Mouse (Mus musculus): ENCODE measurements around the gene AI413582. TPM values are rescaled to one million over a fixed set of nuclear protein-coding genes. Genes with fewer than 3 reads are reported as not detected.

The AI413582 gene
- polyA plus RNA-seq, 1 experiment from 2014 or later: 33.1 TPM

- 77% methylated on average over 7 of the region's 7 CpGs for WGBS
- Histone ChIP-seq H3K4me3 (replicated peaks) (no peak overlapping the region), H3K9me3 (no peaks in the 10 kb centered on the region), H3K27me3 (replicated peaks) (no peaks in the 10 kb centered on the region), H3K27ac (no peak overlapping the region), H3K9ac (no peak overlapping the region), H3K36me3 (peaks cover 19% of the 10 kb centered on the region), H3K4me1 (0 out of 2 replicates have a peak, but pooled peaks cover 6% of the 10 kb centered on the region), H3K4me2 (no peak overlapping the region)
- ATAC-seq (ENCODE audit: insufficient read depth, low FRiP score, low read depth): 0 out of 2 replicates have a peak, but pooled peaks have one; percentile 33
Observed at GRCm38 (mm10) chr17:27576056-27576455, 10.5 kb upstream of the AI413582 start.

- H3K27ac ChIP-seq: no peak overlapping the region
- no peak for ATAC-seq (ENCODE audit: insufficient read depth, low FRiP score, low read depth)
- no peak overlapping the region for H3K4me2 ChIP-seq
Observed at GRCm38 (mm10) chr17:27575116-27575776, 9.7 kb upstream of the AI413582 start.

GRCm38 (mm10) chr17:27574470-27575115, 9.0 kb upstream of the AI413582 start:
- Histone ChIP-seq H3K27ac (no peak overlapping the region), H3K27me3 (replicated peaks) (no peaks in the 10 kb centered on the region), H3K9ac (no peak overlapping the region), H3K36me3 (peaks cover 10% of the 10 kb centered on the region), H3K4me3 (replicated peaks) (no peak overlapping the region), H3K9me3 (no peaks in the 10 kb centered on the region), H3K4me2 (no peak overlapping the region), H3K4me1 (0 out of 2 replicates have a peak, but pooled peaks cover 6% of the 10 kb centered on the region)
- 86% methylated on average over 16 of the region's 16 CpGs for WGBS
- ATAC-seq (ENCODE audit: insufficient read depth, low FRiP score, low read depth): no peak

More at GRCm38 (mm10) chr17:27575116-27575776, 9.7 kb upstream of the AI413582 start:
- 61% methylated on average over 10 of the region's 10 CpGs for WGBS
- no peak overlapping the region for H3K4me3 ChIP-seq (replicated peaks)
- H3K9me3 ChIP-seq: no peaks in the 10 kb centered on the region
- H3K27me3 ChIP-seq (replicated peaks): no peaks in the 10 kb centered on the region
- peaks cover 14% of the 10 kb centered on the region for H3K36me3 ChIP-seq
- H3K9ac ChIP-seq: no peak overlapping the region
- H3K4me1 ChIP-seq: 0 out of 2 replicates have a peak, but pooled peaks cover 6% of the 10 kb centered on the region

- ATAC-seq (ENCODE audit: insufficient read depth, low FRiP score, low read depth): no peak
- Histone ChIP-seq H3K4me1 (0 out of 2 replicates have a peak, but pooled peaks cover 6% of the 10 kb centered on the region), H3K27ac (no peak overlapping the region), H3K9me3 (no peaks in the 10 kb centered on the region), H3K4me3 (replicated peaks) (no peak overlapping the region), H3K4me2 (no peak overlapping the region), H3K36me3 (peaks cover 7% of the 10 kb centered on the region; the same call in 1 of the 2 replicates), H3K27me3 (replicated peaks) (no peaks in the 10 kb centered on the region), H3K9ac (no peak overlapping the region)
- 74% methylated on average over 10 of the region's 10 CpGs for WGBS
Observed at GRCm38 (mm10) chr17:27573772-27574320, 8.3 kb upstream of the AI413582 start.

GRCm38 (mm10) chr17:27571315-27571714, 5.8 kb upstream of the AI413582 start:
- Histone ChIP-seq H3K9me3 (no peaks in the 10 kb centered on the region), H3K9ac (no peak overlapping the region), H3K27ac (no peak overlapping the region), H3K4me2 (no peak overlapping the region), H3K36me3 (no peaks in the 10 kb centered on the region; the same call in 1 of the 2 replicates), H3K27me3 (replicated peaks) (no peaks in the 10 kb centered on the region), H3K4me3 (replicated peaks) (no peak overlapping the region), H3K4me1 (0 out of 2 replicates have a peak, but pooled peaks cover 9% of the 10 kb centered on the region)
- WGBS: 71% methylated on average over 8 of the region's 8 CpGs
- no peak for ATAC-seq (ENCODE audit: insufficient read depth, low FRiP score, low read depth)

- ATAC-seq (ENCODE audit: insufficient read depth, low FRiP score, low read depth): no peak
Observed at GRCm38 (mm10) chr17:27568228-27568627, 2.7 kb upstream of the AI413582 start.

GRCm38 (mm10) chr17:27565942-27566267, 349 bp upstream of the AI413582 start:
- H3K27ac ChIP-seq: no peak overlapping the region
- no peak for ATAC-seq (ENCODE audit: insufficient read depth, low FRiP score, low read depth)
- peak overlapping the region; percentile 97 for H3K4me2 ChIP-seq
- peaks cover 21% of the 10 kb centered on the region for H3K4me1 ChIP-seq
- H3K27me3 ChIP-seq (replicated peaks): no peaks in the 10 kb centered on the region
- H3K9ac ChIP-seq: 0 out of 2 replicates have a peak overlapping the region, but pooled peaks have one; percentile 4
- H3K9me3 ChIP-seq: no peaks in the 10 kb centered on the region
- H3K36me3 ChIP-seq: no peaks in the 10 kb centered on the region
- under 1% methylated on average over 13 of the region's 13 CpGs for WGBS
- H3K4me3 ChIP-seq (replicated peaks): peak overlapping the region; percentile 68

More at GRCm38 (mm10) chr17:27568228-27568627, 2.7 kb upstream of the AI413582 start:
- H3K27me3 ChIP-seq (replicated peaks): no peaks in the 10 kb centered on the region
- no peaks in the 10 kb centered on the region for H3K9me3 ChIP-seq
- WGBS: 88% methylated on average over 5 of the region's 5 CpGs
- H3K4me1 ChIP-seq: peaks cover 16% of the 10 kb centered on the region; the same call in 1 of the 2 replicates
- no peak overlapping the region for H3K4me2 ChIP-seq
- no peaks in the 10 kb centered on the region; the same call in 1 of the 2 replicates for H3K36me3 ChIP-seq
- no peak overlapping the region for H3K9ac ChIP-seq
- no peak overlapping the region for H3K4me3 ChIP-seq (replicated peaks)
- H3K27ac ChIP-seq: no peak overlapping the region

GRCm38 (mm10) chr17:27564391-27565162, 979 bp downstream of the AI413582 start:
- 16% methylated on average over 20 of the region's 20 CpGs for WGBS
- Histone ChIP-seq H3K4me1 (peaks cover 21% of the 10 kb centered on the region), H3K27ac (no peak overlapping the region), H3K27me3 (replicated peaks) (no peaks in the 10 kb centered on the region), H3K36me3 (no peaks in the 10 kb centered on the region), H3K4me3 (replicated peaks) (peak overlapping the region; percentile 68), H3K9me3 (no peaks in the 10 kb centered on the region), H3K9ac (peak overlapping the region; percentile 51; the same call in 1 of the 2 replicates), H3K4me2 (peak overlapping the region; percentile 97)
- ATAC-seq (ENCODE audit: insufficient read depth, low FRiP score, low read depth): no peak

GRCm38 (mm10) chr17:27563771-27564244, 1.7 kb downstream of the AI413582 start:
- Histone ChIP-seq H3K36me3 (no peaks in the 10 kb centered on the region), H3K4me2 (no peak overlapping the region), H3K9me3 (no peaks in the 10 kb centered on the region), H3K27ac (no peak overlapping the region), H3K4me1 (peaks cover 23% of the 10 kb centered on the region), H3K27me3 (replicated peaks) (no peaks in the 10 kb centered on the region), H3K9ac (no peak overlapping the region), H3K4me3 (replicated peaks) (no peak overlapping the region)
- ATAC-seq (ENCODE audit: insufficient read depth, low FRiP score, low read depth): no peak
- WGBS: 48% methylated on average over 7 of the region's 7 CpGs

- Histone ChIP-seq H3K27ac (no peak overlapping the region), H3K27me3 (replicated peaks) (no peaks in the 10 kb centered on the region), H3K9me3 (no peaks in the 10 kb centered on the region), H3K4me2 (no peak overlapping the region), H3K9ac (no peak overlapping the region), H3K4me3 (replicated peaks) (no peak overlapping the region), H3K36me3 (no peaks in the 10 kb centered on the region), H3K4me1 (peaks cover 33% of the 10 kb centered on the region)
- 59% methylated on average over 10 of the region's 11 CpGs for WGBS
- no peak for ATAC-seq (ENCODE audit: insufficient read depth, low FRiP score, low read depth)
Observed at GRCm38 (mm10) chr17:27561809-27562526, 3.6 kb downstream of the AI413582 start.

- no peaks in the 10 kb centered on the region for H3K27me3 ChIP-seq (replicated peaks)
- no peak for ATAC-seq (ENCODE audit: insufficient read depth, low FRiP score, low read depth)
- H3K4me3 ChIP-seq (replicated peaks): no peak overlapping the region
- H3K4me1 ChIP-seq: peaks cover 34% of the 10 kb centered on the region
- WGBS: 84% methylated on average over 13 of the region's 13 CpGs
- no peak overlapping the region for H3K27ac ChIP-seq
- no peak overlapping the region for H3K9ac ChIP-seq
- no peaks in the 10 kb centered on the region for H3K36me3 ChIP-seq
- no peak overlapping the region for H3K4me2 ChIP-seq
- no peaks in the 10 kb centered on the region for H3K9me3 ChIP-seq
Observed at GRCm38 (mm10) chr17:27560926-27561480, 4.6 kb downstream of the AI413582 start.
